Mouse (Mus musculus) natural killer cell, adult 2 months (primary cell): ENCODE results near the gene Rassf2.

Experiments used
- DNase-seq, 2 experiments: peaks; one replicate each; pipeline ENCODE4 v3.0.0; 2022; ENCODE audit warnings: low spot score in 2 of 2

Gene Rassf2

DNA sequence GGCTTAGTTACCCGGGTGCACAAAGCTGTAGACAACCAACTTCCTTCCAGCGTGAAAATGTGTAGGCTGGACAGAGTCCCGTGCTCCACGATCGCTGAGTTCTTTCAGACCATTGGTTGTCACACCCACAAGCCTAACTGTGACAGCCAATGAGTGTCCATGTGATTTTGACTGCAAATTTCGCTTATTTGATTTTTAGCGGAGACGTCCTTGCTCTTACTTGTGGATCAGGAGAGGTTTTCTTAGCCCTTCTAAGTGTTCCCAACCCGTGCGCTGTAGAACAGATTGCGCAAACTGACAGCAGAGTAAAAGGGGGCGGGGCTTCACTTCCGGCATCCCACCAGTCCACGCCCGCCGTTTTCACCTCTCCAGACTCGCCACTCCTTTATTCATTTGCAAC lies 74.8 kb downstream of the Rassf2 start:
- no peak for DNase-seq

DNA sequence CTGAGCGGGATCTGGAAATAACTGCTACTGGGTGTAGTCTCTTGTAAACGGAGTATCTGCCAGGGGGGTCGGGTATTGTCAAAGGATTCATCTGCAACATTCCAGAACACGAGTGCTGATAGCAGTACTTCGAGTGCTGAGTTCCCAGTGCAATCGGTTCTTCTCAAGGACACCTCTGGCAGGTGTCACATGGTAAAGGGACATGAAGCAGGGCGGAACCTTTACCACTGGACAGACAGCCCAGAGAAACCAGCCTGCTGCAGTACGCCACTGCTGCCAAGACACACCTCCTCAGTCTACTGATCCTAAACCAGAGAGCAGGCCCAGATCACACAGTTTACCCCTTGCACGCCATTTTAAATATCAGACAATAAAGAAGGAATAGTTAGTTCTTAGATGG lies 75.2 kb downstream of the Rassf2 start:
- no peak for DNase-seq

DNA sequence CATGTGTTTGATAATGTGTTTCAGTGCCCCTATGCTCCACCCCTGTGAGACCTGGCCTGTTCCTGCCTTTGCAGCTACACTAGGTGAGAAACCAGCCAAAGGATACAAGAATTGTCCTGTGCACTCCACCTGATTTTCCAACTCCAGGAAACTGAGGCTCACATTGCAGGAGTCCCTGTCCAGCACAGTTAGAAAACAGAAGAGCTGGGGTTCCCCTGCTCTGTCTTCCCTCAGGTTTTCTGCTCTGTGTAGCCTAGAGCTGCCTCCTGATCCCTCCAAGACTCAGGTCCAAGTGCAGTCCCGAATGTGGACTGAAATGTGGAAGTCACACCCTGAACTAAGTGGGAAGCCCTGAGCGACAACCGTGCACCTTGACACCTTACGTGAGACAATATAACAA lies 76.3 kb downstream of the Rassf2 start:
- DNase-seq, result no peak

- no peak for DNase-seq
Observed at GRCm38 (mm10) chr2:131952961-131953538, 77.0 kb downstream of the Rassf2 start.

DNA sequence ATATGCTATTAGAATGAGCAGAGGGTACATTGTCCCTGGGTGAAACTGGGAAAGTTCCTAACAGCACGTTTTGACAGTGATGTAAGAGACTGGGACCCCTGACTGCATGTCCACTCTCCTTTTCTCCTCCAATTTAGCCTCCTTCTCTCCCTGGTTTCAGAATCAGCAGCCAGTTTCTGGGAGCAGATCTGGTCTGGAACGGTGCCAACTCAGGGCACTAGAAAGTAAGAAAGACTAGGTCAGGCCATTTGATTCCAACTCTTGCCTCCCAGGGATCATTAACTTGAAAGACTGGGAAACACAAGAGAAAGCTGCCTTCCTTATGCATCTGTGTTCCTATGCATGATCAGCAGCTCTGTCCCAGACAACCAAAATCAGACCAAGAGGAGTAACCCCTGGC lies 77.6 kb downstream of the Rassf2 start:
- DNase-seq, result no peak

DNA sequence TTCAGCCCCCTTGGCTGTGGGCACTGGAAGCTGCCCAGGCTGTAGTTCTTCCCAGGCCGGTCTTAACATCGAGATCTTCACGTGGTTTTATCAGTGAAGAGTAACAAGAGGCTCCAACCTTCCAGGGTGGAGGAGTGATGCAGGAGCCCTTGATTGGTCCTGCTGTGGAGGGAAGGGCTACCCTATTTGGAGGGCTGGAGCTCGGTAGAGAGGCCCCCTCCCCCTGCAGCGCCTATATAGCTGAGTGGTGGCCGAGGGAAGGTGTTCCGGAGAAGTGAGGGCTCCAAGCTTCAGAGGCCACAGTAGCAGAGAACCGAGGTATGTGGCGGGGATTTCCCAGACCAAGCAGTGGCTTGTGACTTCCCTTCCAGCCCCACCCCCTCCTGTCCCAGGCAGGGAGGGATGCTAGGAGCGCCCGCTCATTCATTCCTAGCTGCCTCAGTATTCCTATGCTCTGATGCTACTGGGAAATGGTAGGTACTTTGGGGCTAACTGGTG lies 79.4 kb downstream of the Rassf2 start, which contains the start of gene Prnd:
Prnd (plus strand) TSS at position 264 of the 498 bp plus-strand sequence.
- peak; percentile 44 to 46 for DNase-seq

DNA sequence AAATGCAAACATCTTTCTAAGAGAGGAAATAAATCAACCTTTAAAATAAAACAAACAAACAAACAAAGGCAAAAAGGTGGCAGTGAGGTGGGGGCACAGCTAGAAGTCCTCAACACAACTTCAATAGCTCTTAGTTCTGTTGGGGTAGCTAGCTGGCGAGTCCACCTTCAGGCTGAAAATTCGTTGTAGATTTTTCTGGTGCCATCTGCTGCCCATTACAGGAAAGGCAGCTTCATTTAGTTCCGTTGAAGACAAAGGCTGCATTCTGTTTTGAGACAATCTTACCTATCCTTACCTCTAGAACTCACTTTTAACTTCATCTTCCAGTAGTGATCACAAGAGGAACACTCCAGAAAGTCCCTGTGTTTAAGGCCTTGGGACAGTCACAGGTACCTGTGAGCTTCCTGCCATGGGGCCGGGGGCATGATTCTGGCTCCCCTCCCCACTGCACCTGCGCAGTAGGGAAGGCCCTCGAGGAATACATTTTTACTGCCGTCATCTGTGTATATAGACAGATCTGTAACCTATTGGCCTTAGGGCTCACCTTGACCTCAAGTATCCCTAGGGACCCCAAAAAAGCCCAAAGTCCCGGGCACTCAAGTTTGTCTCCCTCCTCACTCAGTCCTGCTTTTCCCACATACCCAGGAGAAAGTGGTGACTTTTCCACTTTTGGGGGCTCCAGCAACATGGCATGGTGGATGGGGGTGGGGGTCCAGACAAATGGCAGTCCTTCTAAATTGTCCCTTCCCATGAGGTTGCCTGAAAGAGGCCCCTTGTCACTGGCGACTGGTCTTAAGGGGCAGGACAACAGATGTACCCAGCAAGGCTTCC lies 80.1 kb downstream of the Rassf2 start:
- DNase-seq, result peak in 1 of 2 experiments; percentile 41

- no peak for DNase-seq
Observed at GRCm38 (mm10) chr2:131948916-131949639, 81.0 kb downstream of the Rassf2 start.

DNA sequence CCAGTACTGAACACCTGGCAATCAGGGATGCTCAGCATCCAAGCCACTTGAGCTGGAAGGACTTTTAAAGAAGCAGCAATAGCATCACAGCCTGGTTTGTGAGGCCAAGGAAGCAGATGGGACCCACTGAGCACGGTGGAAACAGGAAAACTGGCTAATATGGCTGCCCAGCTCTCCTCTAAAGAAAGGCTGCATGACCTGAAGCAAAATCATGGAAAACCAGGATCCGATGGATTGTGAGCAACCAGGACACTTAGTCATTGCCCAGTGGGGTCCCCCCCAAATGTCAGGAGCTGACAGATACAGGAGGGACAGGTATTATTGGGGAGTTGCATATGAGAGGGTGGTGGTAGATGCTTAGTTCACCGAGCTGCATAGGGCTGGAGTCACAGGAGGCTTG lies 81.9 kb downstream of the Rassf2 start:
- DNase-seq, result no peak

DNA sequence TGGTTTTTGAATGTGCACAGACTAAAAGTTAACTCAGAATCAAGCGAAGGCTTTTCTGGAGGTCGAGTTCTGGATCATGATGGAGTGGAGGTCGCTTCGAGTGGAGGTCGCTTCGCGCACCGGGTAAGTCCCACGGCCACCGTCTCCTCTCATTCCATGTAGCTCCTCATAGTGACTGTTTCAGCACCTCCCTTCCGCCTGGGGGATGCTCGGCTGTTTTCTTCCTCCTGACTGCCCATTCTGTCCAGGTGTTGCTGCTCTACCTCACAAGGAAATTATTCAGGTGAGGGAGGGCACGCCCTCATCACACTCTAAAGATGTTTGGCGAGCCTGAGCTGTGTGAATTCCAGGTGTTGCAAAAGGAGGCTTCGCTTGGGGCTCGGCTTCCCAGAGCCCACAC lies 83.7 kb downstream of the Rassf2 start:
- no peak for DNase-seq

- DNase-seq, result no peak
Observed at GRCm38 (mm10) chr2:131945765-131946164, 84.3 kb downstream of the Rassf2 start.

DNA sequence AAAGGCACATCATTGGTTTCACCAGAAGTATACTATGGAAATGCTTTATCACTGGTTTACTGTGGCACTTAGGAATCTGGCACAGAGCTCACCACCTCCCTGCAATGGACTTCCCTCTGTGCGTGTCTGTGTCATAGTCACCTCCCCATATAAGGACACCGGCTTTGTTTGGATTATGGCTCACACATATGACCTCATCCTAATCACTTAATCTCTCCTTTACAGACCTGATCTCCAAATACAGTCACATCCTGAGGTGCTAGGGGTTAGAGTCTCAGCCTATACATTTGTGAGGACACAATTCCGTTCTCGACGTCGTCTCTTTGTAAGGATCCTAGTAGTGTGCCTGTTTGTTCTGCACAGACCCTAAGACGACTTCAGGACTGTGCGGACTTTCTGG lies 84.8 kb downstream of the Rassf2 start:
- DNase-seq, result no peak

DNA sequence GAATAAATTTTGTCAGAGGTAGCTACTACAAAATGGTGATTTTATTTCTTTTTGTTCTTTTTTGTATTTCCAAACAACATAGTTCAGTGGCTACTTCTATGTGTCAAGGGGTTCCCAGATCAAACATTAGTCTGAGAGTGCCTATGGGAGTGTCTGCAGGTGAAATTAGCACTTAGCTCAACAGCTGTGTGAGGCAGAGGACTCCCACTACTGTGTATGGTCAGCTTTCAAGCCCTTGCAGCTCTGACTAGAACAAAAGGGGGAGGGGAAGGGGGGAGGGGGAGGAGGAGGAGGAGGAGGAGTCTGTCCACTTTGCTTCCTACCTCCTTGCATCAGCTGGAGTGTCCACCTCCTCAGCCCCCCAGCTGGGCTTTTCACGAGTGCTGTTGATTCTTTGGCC lies 85.7 kb downstream of the Rassf2 start:
- no peak for DNase-seq

- no peak for DNase-seq
Observed at GRCm38 (mm10) chr2:131941501-131941900, 88.6 kb downstream of the Rassf2 start.

DNA sequence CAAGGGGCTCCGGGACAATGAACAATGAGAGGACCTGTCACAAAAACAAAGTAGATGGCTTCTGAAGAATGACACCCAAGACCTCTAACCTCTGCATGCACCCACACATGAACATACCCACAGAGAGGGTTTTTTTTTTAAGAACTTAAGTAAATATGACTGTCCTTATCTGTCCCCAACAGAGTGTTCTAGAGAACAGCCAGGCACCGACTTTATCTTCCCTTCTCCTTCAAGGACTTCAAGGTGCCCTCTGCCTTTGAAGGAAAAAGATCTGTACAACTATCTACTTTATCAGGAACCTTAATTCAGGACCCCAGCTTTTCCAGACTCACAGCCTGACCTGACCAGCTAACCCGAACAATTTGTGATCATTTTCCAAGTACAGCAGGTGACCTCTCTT lies 89.6 kb downstream of the Rassf2 start:
- DNase-seq, result no peak
